Mouse (Mus musculus) limb, embryonic 13.5 days (tissue): ENCODE data around the gene Osbpl10. TPM values are rescaled to one million over a fixed set of nuclear protein-coding genes. Genes with fewer than 3 reads are reported as not detected.
"Not testable (repeated sequence)": the region's sequence is repeated elsewhere in the genome, so short reads cannot be mapped to it uniquely, and the experiment has no call there.

Experiments used
- ATAC-seq: fragments of 200-750 bp; cut with Nextera tagmentation; 2 replicates; pipeline ENCODE4 v1.8.0; 2017; ENCODE audit warnings: low read depth, moderate number of reproducible peaks, moderate TSS enrichment; ENCODE audit not compliant: low FRiP score
- H3K27ac ChIP-seq: fragments of 300-500 bp; sonication (generic); 2 replicates; pipeline ENCODE4 v1.5.1; 2015; ENCODE audit warnings: inconsistent platforms, mild to moderate bottlenecking, moderate library complexity
- H3K27me3 ChIP-seq: fragments of 300-500 bp; sonication (generic); 2 replicates; pipeline ENCODE4 v1.6.1; 2015; ENCODE audit warnings: mild to moderate bottlenecking, inconsistent platforms
- H3K36me3 ChIP-seq: fragments of 300-500 bp; sonication (generic); 2 replicates; pipeline ENCODE4 v1.6.1; 2015; ENCODE audit warnings: inconsistent platforms, mild to moderate bottlenecking, moderate library complexity
- H3K4me1 ChIP-seq: fragments of 300-500 bp; sonication (generic); 2 replicates; pipeline ENCODE4 v1.6.1; 2015; ENCODE audit warnings: inconsistent platforms
- H3K4me2 ChIP-seq: fragments of 300-500 bp; sonication (generic); replicated peaks from 2 replicates; pipeline ENCODE4 v1.6.1; 2015; ENCODE audit warnings: inconsistent platforms, mild to moderate bottlenecking, moderate library complexity
- H3K4me3 ChIP-seq: fragments of 300-500 bp; sonication (generic); 2 replicates; pipeline ENCODE4 v1.5.1; 2015; ENCODE audit warnings: moderate library complexity, mild to moderate bottlenecking, inconsistent platforms
- H3K9ac ChIP-seq: fragments of 300-500 bp; sonication (generic); 2 replicates; pipeline ENCODE4 v1.6.1; 2015; ENCODE audit warnings: mild to moderate bottlenecking, inconsistent platforms
- H3K9me3 ChIP-seq: fragments of 300-500 bp; sonication (generic); 2 replicates; pipeline ENCODE4 v1.6.1; 2016; ENCODE audit warnings: inconsistent platforms
- WGBS: fragments of 180-500 bp; shearing (Covaris S2); methylation state at CpG from one replicate; pipeline ENCODE4 v1.1.7; 2015; 5-methylcytosine and 5-hydroxymethylcytosine counted together
- polyA plus RNA-seq: library from polyadenylated mRNA; unstranded; fragments of >200 nt; fragmentation: Nextera tagmentation; extraction: Ambion mirVana; gene quantifications from 2 replicates; pipeline ENCODE4 v1.2.1, GENCODE M21; 2015

The Osbpl10 gene
- polyA plus RNA-seq, 1 experiment from 2014 or later = 2.8 TPM

DNA sequence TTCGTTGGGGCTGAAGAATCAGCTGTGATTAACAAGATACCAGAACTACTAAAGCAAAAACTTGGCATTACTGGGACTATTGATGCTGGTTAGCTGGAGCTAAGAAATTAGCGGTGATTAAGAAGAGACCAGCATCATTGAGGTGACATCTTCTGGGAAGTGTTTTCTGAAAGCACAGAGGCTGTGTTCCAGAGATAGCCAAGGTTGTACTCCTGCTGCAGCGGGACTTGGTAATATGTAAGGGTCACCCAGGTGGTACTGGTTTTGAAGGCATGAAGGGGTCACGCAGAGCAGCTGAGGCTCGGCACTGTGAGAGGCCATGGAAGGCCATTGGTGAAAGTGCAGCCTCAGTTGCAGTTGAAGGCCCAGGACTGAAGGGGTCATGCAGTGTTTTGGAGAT lies 294.1 kb downstream of the Osbpl10 start:
- not testable (repeated sequence) for H3K9ac ChIP-seq, H3K4me3 ChIP-seq, ATAC-seq, H3K4me2 ChIP-seq, H3K27ac ChIP-seq, H3K27me3 ChIP-seq, H3K4me1 ChIP-seq, H3K9me3 ChIP-seq
- peaks cover 48% of the 10 kb centered on the region for H3K36me3 ChIP-seq
- WGBS = 92% methylated on average over 4 of the region's 5 CpGs

DNA sequence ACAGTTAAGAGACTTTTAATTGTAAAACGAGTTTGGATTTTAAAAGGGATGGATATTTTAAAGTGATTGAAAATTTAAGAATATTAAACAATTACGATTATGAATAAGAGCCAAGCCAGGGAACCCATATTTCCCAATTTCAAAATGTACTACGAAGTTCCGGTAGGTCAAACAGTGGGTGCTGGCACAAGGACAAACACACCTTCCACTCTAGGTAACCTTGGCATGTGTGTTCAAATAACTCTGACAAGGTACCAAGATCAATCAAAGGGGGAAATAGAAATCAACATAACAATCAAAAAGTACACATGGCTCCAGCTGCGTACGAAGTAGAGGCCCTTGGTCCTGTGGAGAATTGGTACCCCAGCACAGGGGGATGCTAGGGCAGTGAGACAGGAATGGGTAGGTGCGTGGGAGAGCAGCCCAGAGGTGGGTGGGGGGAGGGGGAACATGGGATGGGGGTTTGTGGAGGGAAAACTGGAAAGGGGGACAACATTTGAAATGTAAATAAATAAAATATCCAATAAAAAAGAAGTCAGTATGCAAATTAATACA lies 294.8 kb downstream of the Osbpl10 start:
- no peak overlapping the region for H3K9ac ChIP-seq
- H3K27ac ChIP-seq = no peak overlapping the region
- no peak overlapping the region for H3K4me2 ChIP-seq
- WGBS = 92% methylated on average over 7 of the region's 7 CpGs
- no peak overlapping the region for H3K4me3 ChIP-seq
- peaks cover 54% of the 10 kb centered on the region for H3K36me3 ChIP-seq
- no peaks in the 10 kb centered on the region for H3K27me3 ChIP-seq
- no peak for ATAC-seq
- no peaks in the 10 kb centered on the region for H3K9me3 ChIP-seq
- no peaks in the 10 kb centered on the region for H3K4me1 ChIP-seq

DNA sequence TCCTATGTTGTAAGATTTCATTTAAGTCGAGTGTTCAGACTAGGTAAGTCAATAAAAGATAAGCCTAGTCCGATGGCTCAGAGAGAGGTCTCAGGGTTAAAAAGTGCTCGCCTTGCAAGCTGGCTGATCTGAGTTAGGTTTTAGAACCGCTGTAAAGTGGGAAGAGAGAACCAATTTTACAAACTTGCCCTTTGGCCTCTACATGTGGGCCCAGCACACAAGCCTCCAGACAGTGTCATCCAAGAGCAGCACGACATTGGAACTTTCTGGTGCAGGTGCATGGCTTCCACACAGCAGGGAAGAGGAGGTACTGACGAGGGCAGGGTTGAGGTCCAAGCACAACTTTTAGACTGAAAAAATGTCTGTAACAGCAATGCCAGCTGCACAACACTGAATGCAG lies 296.4 kb downstream of the Osbpl10 start:
- Histone ChIP-seq H3K27ac (no peak overlapping the region), H3K4me3 (no peak overlapping the region), H3K9me3 (no peaks in the 10 kb centered on the region), H3K9ac (no peak overlapping the region), H3K4me1 (no peaks in the 10 kb centered on the region), H3K4me2 (no peak overlapping the region), H3K36me3 (peaks cover 70% of the 10 kb centered on the region), H3K27me3 (no peaks in the 10 kb centered on the region)
- no peak for ATAC-seq
- 73% methylated on average over 6 of the region's 6 CpGs for WGBS

DNA sequence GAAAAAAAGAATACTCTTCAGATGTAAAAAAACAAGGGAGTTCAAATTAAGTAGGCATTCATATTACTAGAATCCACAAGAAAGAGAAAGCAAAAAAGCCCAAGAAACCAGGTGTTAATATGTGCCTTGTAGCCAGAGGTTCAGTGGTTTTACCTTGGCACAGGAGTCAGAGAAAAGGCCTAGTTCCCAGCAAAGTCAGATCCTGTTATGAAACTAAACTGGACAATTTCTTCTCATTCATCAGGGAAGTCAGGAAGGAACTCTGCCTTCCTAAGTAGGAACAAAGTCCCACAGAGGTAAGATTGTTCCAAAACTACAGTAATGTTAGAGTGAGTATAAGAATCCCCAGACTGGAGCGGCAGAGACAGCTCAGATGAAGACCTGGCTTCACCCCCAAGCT lies 300.3 kb downstream of the Osbpl10 start:
- Histone ChIP-seq H3K4me1 (no peaks in the 10 kb centered on the region), H3K36me3 (peaks cover 56% of the 10 kb centered on the region), H3K9ac (no peak overlapping the region), H3K27ac (no peak overlapping the region), H3K9me3 (no peaks in the 10 kb centered on the region), H3K27me3 (no peaks in the 10 kb centered on the region), H3K4me3 (no peak overlapping the region), H3K4me2 (no peak overlapping the region)
- ATAC-seq = no peak
- WGBS = 90% methylated on average over 1 of the region's 1 CpGs

Other genes starting within 250 kb of the Osbpl10 start
- gene Cmtm6, start 247.5 kb upstream of the Osbpl10 start, polyA plus RNA-seq = 28.9 and 32.0 TPM in 2 replicates
- gene Cmtm7, start 196.7 kb upstream of the Osbpl10 start, polyA plus RNA-seq = 110 and 115 TPM in 2 replicates
- gene Cmtm8, start 134.4 kb upstream of the Osbpl10 start, polyA plus RNA-seq = 17.9 and 20.4 TPM in 2 replicates
- gene Gpd1l, start 44.6 kb upstream of the Osbpl10 start, polyA plus RNA-seq = 8.5 and 9.7 TPM in 2 replicates
- gene Rps27rt, start 4.2 kb downstream of the Osbpl10 start, polyA plus RNA-seq = 368 and 463 TPM in 2 replicates